Mouse (Mus musculus): ENCODE data around the gene Scn8a. TPM values are rescaled to one million over a fixed set of nuclear protein-coding genes. Genes with fewer than 3 reads are reported as not detected.
A peak's percentile ranks its signal among the peaks of the same experiment; 100 is the strongest.

The Scn8a gene
- polyA plus RNA-seq, 1 experiment from 2014 or later: 0.63 TPM

GRCm38 (mm10) chr15:101051869-101052268, 182.2 kb downstream of the Scn8a start:
- H3K9ac ChIP-seq (replicated peaks): no peak overlapping the region
- H3K9me3 ChIP-seq (ENCODE audit: low read length): no peaks in the 10 kb centered on the region
- no peak overlapping the region for H3K27ac ChIP-seq (ENCODE audit: low read depth)
- DNase-seq (no peak), ATAC-seq (no peak)
- no peak overlapping the region for H3K4me3 ChIP-seq (ENCODE audit: low read depth, low read length)
- H3K36me3 ChIP-seq (replicated peaks; ENCODE audit: insufficient read depth, low read length): no peaks in the 10 kb centered on the region
- H3K27me3 ChIP-seq (ENCODE audit: insufficient read depth, low read length): peaks cover 64% of the 10 kb centered on the region
- TF ChIP-seq EP300 (IDR thresholded peaks at IDR 0.05; ENCODE audit: low read depth): no peak
- no peak for TF ChIP-seq CTCF (IDR thresholded peaks at IDR 0.05; ENCODE audit: low read depth)
- H3K4me1 ChIP-seq (ENCODE audit: insufficient read depth): no peaks in the 10 kb centered on the region; the same call in 1 of the 2 replicates
- no peak overlapping the region for H3K4me2 ChIP-seq (ENCODE audit: low read depth, low read length)
- 69% methylated on average over 10 of the region's 10 CpGs for WGBS (ENCODE audit: insufficient replicate concordance)

DNA sequence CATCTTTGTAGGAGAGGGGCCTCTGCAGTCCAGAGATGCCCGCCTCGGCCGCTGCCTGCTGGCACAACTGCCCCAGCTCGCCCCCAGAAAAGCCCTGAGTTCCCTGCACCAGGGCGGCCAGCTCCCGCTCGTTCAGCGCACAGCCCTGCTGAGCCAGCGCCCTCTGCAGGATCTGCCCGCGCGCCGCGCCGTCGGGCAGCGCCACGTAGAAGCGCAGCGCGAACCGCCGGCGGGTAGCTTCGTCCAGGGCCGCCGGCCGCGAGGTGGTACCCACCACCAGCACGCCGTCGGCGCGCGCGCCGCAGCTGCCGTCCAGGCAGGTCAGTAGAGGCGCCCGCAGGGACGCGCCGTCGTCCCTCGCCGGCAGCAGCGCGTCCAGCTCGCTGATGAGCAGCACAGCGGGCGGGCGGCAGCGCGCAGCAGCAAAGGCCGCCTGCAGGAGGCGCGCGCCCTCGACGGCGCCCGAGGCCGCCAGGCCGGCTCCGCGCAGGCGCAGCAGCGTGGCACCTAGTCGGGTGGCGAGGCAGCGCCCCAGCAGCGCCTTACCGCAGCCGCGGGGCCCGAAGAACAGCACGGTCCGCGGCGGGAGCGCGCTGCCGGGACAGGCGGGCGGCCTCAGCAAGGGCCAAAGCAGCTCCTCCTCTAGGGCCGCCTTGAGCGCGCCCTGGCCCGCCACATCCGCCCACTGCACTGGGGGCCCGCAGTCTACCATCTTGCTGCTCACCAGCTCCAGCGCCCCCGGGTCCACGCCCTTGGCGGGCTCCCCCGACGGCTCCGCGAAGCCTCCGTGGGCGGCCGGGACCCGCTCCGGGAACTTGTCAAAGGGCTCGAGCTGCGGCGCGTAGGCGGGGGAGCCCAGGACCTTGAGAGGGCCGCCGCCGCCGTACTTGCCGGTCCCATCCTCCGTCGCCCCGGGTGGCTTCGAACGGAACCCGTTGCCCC, 183.2 kb downstream of the Scn8a start:
- TF ChIP-seq CTCF (IDR thresholded peaks at IDR 0.05; ENCODE audit: low read depth) (no peak), EP300 (IDR thresholded peaks at IDR 0.05; ENCODE audit: low read depth) (no peak)
- H3K9me3 ChIP-seq (ENCODE audit: low read length): no peaks in the 10 kb centered on the region
- H3K36me3 ChIP-seq (replicated peaks; ENCODE audit: insufficient read depth, low read length): no peaks in the 10 kb centered on the region
- H3K4me1 ChIP-seq (ENCODE audit: insufficient read depth): no peaks in the 10 kb centered on the region
- no peak overlapping the region for H3K27ac ChIP-seq (ENCODE audit: low read depth)
- H3K9ac ChIP-seq (replicated peaks): no peak overlapping the region
- 37% methylated on average over 81 of the region's 120 CpGs for WGBS (ENCODE audit: insufficient replicate concordance)
- peak overlapping the region; percentile 64 for H3K4me2 ChIP-seq (ENCODE audit: low read depth, low read length)
- peaks cover 54% of the 10 kb centered on the region for H3K27me3 ChIP-seq (ENCODE audit: insufficient read depth, low read length)
- peak overlapping the region; percentile 33 for H3K4me3 ChIP-seq (ENCODE audit: low read depth, low read length)
- peak; percentile 60 for ATAC-seq
- peak; percentile 61 for DNase-seq

- 23% methylated on average over 47 of the region's 65 CpGs for WGBS (ENCODE audit: insufficient replicate concordance)
These were observed 184.3 kb downstream of the Scn8a start for GRCm38 (mm10) chr15:101053832-101054459.

DNA sequence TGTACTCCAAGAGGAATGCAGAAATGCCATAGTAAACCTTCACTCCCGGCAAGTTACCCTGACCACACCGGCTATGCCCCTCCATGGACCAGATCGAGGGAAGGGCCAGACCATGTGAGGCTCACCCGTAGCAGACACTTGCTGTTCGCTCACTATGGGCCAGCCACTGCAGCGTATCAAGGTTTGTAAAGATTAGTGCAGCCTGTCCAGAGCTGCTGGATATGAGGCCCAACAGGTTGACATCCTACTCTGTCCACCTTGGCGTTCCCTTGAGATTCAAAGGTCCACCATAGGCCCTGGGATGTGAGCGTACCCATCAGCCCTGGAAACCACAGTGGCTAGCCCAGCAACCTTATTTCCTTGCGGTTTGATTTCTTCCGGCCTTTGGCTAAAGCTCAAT, 184.9 kb downstream of the Scn8a start:
- DNase-seq: no peak
- no peaks in the 10 kb centered on the region for H3K9me3 ChIP-seq (ENCODE audit: low read length)
- 67% methylated on average over 10 of the region's 10 CpGs for WGBS (ENCODE audit: insufficient replicate concordance)
- H3K4me1 ChIP-seq (ENCODE audit: insufficient read depth): no peaks in the 10 kb centered on the region
- no peak overlapping the region for H3K9ac ChIP-seq (replicated peaks)
- H3K36me3 ChIP-seq (replicated peaks; ENCODE audit: insufficient read depth, low read length): no peaks in the 10 kb centered on the region
- H3K4me2 ChIP-seq (ENCODE audit: low read depth, low read length): no peak overlapping the region
- H3K27me3 ChIP-seq (ENCODE audit: insufficient read depth, low read length): peaks cover 44% of the 10 kb centered on the region
- no peak for ATAC-seq
- TF ChIP-seq CTCF (IDR thresholded peaks at IDR 0.05; ENCODE audit: low read depth): no peak
- no peak for TF ChIP-seq EP300 (IDR thresholded peaks at IDR 0.05; ENCODE audit: low read depth)
- H3K27ac ChIP-seq (ENCODE audit: low read depth): no peak overlapping the region
- no peak overlapping the region for H3K4me3 ChIP-seq (ENCODE audit: low read depth, low read length)

More at GRCm38 (mm10) chr15:101053832-101054459, 184.3 kb downstream of the Scn8a start:
- Histone ChIP-seq H3K4me3 (ENCODE audit: low read depth, low read length) (peak overlapping the region; percentile 33; the same call in 1 of the 2 replicates), H3K4me2 (ENCODE audit: low read depth, low read length) (peak overlapping the region; percentile 64), H3K9ac (replicated peaks) (no peak overlapping the region), H3K9me3 (ENCODE audit: low read length) (no peaks in the 10 kb centered on the region), H3K4me1 (ENCODE audit: insufficient read depth) (no peaks in the 10 kb centered on the region), H3K27ac (ENCODE audit: low read depth) (no peak overlapping the region), H3K36me3 (replicated peaks; ENCODE audit: insufficient read depth, low read length) (no peaks in the 10 kb centered on the region), H3K27me3 (ENCODE audit: insufficient read depth, low read length) (peaks cover 44% of the 10 kb centered on the region)
- ATAC-seq (no peak), DNase-seq (no peak)
- TF ChIP-seq CTCF (IDR thresholded peaks at IDR 0.05; ENCODE audit: low read depth): no peak

- Histone ChIP-seq H3K27me3 (ENCODE audit: insufficient read depth, low read length) (peaks cover 41% of the 10 kb centered on the region), H3K4me3 (ENCODE audit: low read depth, low read length) (no peak overlapping the region), H3K4me2 (ENCODE audit: low read depth, low read length) (no peak overlapping the region), H3K4me1 (ENCODE audit: insufficient read depth) (no peaks in the 10 kb centered on the region), H3K9ac (replicated peaks) (no peak overlapping the region), H3K27ac (ENCODE audit: low read depth) (no peak overlapping the region), H3K36me3 (replicated peaks; ENCODE audit: insufficient read depth, low read length) (no peaks in the 10 kb centered on the region), H3K9me3 (ENCODE audit: low read length) (no peaks in the 10 kb centered on the region)
- TF ChIP-seq CTCF (IDR thresholded peaks at IDR 0.05; ENCODE audit: low read depth) (peak; percentile 62), EP300 (IDR thresholded peaks at IDR 0.05; ENCODE audit: low read depth) (no peak)
- WGBS (ENCODE audit: insufficient replicate concordance): 37% methylated on average over 10 of the region's 10 CpGs
- ATAC-seq: peak; percentile 58; the same call in 1 of the 2 replicates
- peak; percentile 36 for DNase-seq
These were observed 186.6 kb downstream of the Scn8a start for GRCm38 (mm10) chr15:101056225-101056624.

DNA sequence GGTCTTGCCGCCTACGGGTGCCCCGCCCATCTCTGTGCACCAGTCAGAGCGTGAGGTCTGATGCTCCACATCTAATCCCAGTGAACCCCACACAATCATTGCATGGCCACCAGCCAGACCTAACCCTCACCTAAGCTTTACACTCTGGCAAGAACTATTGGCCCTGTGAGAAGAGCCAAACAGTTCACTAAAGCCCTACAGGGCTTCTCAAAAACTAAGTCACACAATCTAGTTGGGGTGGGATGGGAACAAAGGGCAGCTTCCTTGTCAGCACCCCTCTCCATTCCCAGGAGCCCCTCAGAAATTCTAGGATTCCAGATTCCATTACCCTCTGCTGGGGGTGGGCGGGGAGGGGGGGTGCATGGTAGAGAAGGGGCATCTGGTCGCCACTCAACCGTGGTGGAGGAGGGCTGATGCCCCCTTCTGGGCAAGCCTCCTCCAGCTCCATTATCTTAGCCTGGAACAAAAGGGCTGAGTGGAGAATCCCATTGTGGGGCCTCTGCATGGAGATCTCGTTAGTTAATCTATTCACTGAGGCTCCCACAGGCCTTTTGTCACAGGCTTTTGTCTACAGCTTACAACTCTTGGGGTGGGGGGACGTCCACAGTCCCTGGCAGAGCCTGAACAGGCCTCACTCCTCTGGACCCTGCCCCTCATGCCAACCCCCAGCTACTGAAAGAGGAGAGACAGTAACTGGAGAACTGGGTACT, 190.1 kb downstream of the Scn8a start:
- DNase-seq (no peak), ATAC-seq (peak; percentile 64; the same call in 1 of the 2 replicates)
- no peaks in the 10 kb centered on the region for H3K9me3 ChIP-seq (ENCODE audit: low read length)
- no peak overlapping the region for H3K9ac ChIP-seq (replicated peaks)
- TF ChIP-seq CTCF (IDR thresholded peaks at IDR 0.05; ENCODE audit: low read depth): no peak
- TF ChIP-seq EP300 (IDR thresholded peaks at IDR 0.05; ENCODE audit: low read depth): no peak
- WGBS (ENCODE audit: insufficient replicate concordance): 56% methylated on average over 9 of the region's 9 CpGs
- H3K27ac ChIP-seq (ENCODE audit: low read depth): no peak overlapping the region
- H3K4me1 ChIP-seq (ENCODE audit: insufficient read depth): no peaks in the 10 kb centered on the region
- no peak overlapping the region for H3K4me3 ChIP-seq (ENCODE audit: low read depth, low read length)
- no peak overlapping the region for H3K4me2 ChIP-seq (ENCODE audit: low read depth, low read length)
- no peaks in the 10 kb centered on the region for H3K36me3 ChIP-seq (replicated peaks; ENCODE audit: insufficient read depth, low read length)
- H3K27me3 ChIP-seq (ENCODE audit: insufficient read depth, low read length): peaks cover 12% of the 10 kb centered on the region
